In genomic region chr19:41716233-41717218, GRCm38 (mm10) we compare ENCODE assay signal across 10 mouse cellular contexts. TPM values are rescaled to one million over a fixed set of nuclear protein-coding genes. Genes with fewer than 3 reads are reported as not detected.
DNase-seq lines count a peak whose midpoint lies in the region; ATAC-seq and TF ChIP-seq lines count a peak whose summit lies in the region.
"Had no signal": no experiment of that assay in that cellular context is flagged by ENCODE, and none has a peak within 500 bp of the region (broad histone marks: within the 10 kb centered on the region; RNA-seq: fewer than 3 reads in every experiment).

No protein-coding gene starts in this region.

- no peaks in the 10 kb centered on the region for H3K36me3 ChIP-seq in kidney, embryonic 16.5 days (ENCODE audit: insufficient read depth, low read length)
- H3K36me3 ChIP-seq in forebrain, embryonic 15.5 days: no peaks in the 10 kb centered on the region
- H3K36me3 ChIP-seq in midbrain, postnatal 0 days (ENCODE audit: insufficient read depth, low read length): 0 out of 2 replicates have a peak, but pooled peaks cover 3% of the 10 kb centered on the region
- H3K36me3 ChIP-seq: limb, embryonic 15.5 days had no signal

- intact Hi-C loops in left cerebral cortex, postnatal 36 days (cut with DNase I): no loop called here

- peak overlapping the region; percentile 23; the same call in 1 of the 2 replicates for H3K27ac ChIP-seq in kidney, embryonic 16.5 days (ENCODE audit: low read length)
- no peak overlapping the region for H3K27ac ChIP-seq in forebrain, embryonic 15.5 days (replicated peaks)
- H3K27ac ChIP-seq in midbrain, postnatal 0 days (ENCODE audit: low read depth, low read length): no peak overlapping the region
- H3K27ac ChIP-seq: limb, embryonic 15.5 days had no signal

- no peaks in the 10 kb centered on the region for H3K27me3 ChIP-seq in kidney, embryonic 16.5 days (ENCODE audit: insufficient read depth, low read length)
- H3K27me3 ChIP-seq in forebrain, embryonic 15.5 days: no peaks in the 10 kb centered on the region; the same call in 1 of the 2 replicates
- no peaks in the 10 kb centered on the region for H3K27me3 ChIP-seq in midbrain, postnatal 0 days (ENCODE audit: insufficient read depth, low read length)

- no peak for DNase-seq in kidney, postnatal 25 days
- peak; percentile 96 for DNase-seq in embryo, embryonic 10 days (ENCODE audit: low spot score)
- peak; percentile 46 for DNase-seq in midbrain, postnatal 0 days (ENCODE audit: low spot score)
- DNase-seq in frontal cortex, adult 2 months (ENCODE audit: extremely low spot score in 1 of 2, low spot score in 1 of 2): no peak
- no peak for DNase-seq in left cerebral cortex, postnatal 36 days (ENCODE audit: low spot score in 2 of 2)
- DNase-seq: adrenal gland, postnatal 25 days had no signal

- H3K4me2 ChIP-seq in kidney, embryonic 16.5 days (replicated peaks; ENCODE audit: low read depth, low read length): 0 out of 2 replicates have a peak overlapping the region, but pooled peaks have one; percentile 9
- no peak overlapping the region for H3K4me2 ChIP-seq in forebrain, embryonic 15.5 days (replicated peaks)
- no peak overlapping the region for H3K4me2 ChIP-seq in midbrain, postnatal 0 days (ENCODE audit: low read depth, low read length, poor library complexity, severe bottlenecking)
- H3K4me2 ChIP-seq: limb, embryonic 15.5 days had no signal

- H3K4me3 ChIP-seq in kidney, embryonic 16.5 days (ENCODE audit: low read length): no peak overlapping the region
- no peak overlapping the region for H3K4me3 ChIP-seq in forebrain, embryonic 15.5 days
- no peak overlapping the region for H3K4me3 ChIP-seq in midbrain, postnatal 0 days (ENCODE audit: low read depth, low read length)
- H3K4me3 ChIP-seq: limb, embryonic 15.5 days had no signal

- no peak overlapping the region for H3K9ac ChIP-seq in kidney, embryonic 16.5 days (replicated peaks; ENCODE audit: low read length)
- no peak overlapping the region for H3K9ac ChIP-seq in forebrain, embryonic 15.5 days (replicated peaks)
- H3K9ac ChIP-seq in midbrain, postnatal 0 days (replicated peaks; ENCODE audit: low read length, poor library complexity, severe bottlenecking): no peak overlapping the region
- H3K9ac ChIP-seq: limb, embryonic 15.5 days had no signal

- 21% methylated on average over 19 of the region's 19 CpGs for WGBS in kidney, embryonic 16.5 days
- WGBS in forebrain, embryonic 15.5 days: 30% methylated on average over 19 of the region's 19 CpGs
- WGBS in midbrain, postnatal 0 days: 36% methylated on average over 19 of the region's 19 CpGs

- TF ChIP-seq CTCF in midbrain, postnatal 0 days (IDR thresholded peaks at IDR 0.05): no peak

- H3K4me1 ChIP-seq in kidney, embryonic 16.5 days (ENCODE audit: insufficient read depth, low read length): peaks cover 22% of the 10 kb centered on the region
- H3K4me1 ChIP-seq in forebrain, embryonic 15.5 days: peaks cover 46% of the 10 kb centered on the region
- H3K4me1 ChIP-seq in midbrain, postnatal 0 days (ENCODE audit: insufficient read depth, low read length): no peaks in the 10 kb centered on the region; the same call in 1 of the 2 replicates

- peak; percentile 90 for ATAC-seq in kidney, embryonic 16.5 days (ENCODE audit: low FRiP score, low TSS enrichment)
- ATAC-seq in forebrain, embryonic 15.5 days (replicated peaks): 0 out of 2 replicates have a peak, but pooled peaks have one; percentile 33
- peak; percentile 34; the same call in 1 of the 2 replicates for ATAC-seq in midbrain, postnatal 0 days (ENCODE audit: low FRiP score)
- ATAC-seq in monocyte, adult 5-6 weeks (replicated peaks; ENCODE audit: insufficient number of reproducible peaks, low FRiP score, low TSS enrichment, poor library complexity, severe bottlenecking): no peak

- no peaks in the 10 kb centered on the region for H3K9me3 ChIP-seq in kidney, embryonic 16.5 days (ENCODE audit: low read length)
- no peaks in the 10 kb centered on the region for H3K9me3 ChIP-seq in forebrain, embryonic 15.5 days
- no peaks in the 10 kb centered on the region for H3K9me3 ChIP-seq in midbrain, postnatal 0 days (ENCODE audit: low read length)
- H3K9me3 ChIP-seq: limb, embryonic 15.5 days had no signal

RNA-seq across cellular contexts. Expression of gene Slit1, which starts 26.9 kb away (rescaled TPM):
- polyA plus RNA-seq in kidney, embryonic 16.5 days (2015; fragmentation: Nextera tagmentation; extraction: Ambion mirVana): 6.2 and 6.4 TPM in 2 replicates
- 17.5 and 21.0 TPM in 2 replicates for polyA plus RNA-seq in forebrain, embryonic 15.5 days (2015; fragmentation: Nextera tagmentation; extraction: Ambion mirVana)
- total RNA-seq in midbrain, postnatal 0 days (2014; rRNA removed): 72.3 and 74.2 TPM in 2 replicates
- polyA plus RNA-seq in midbrain, postnatal 0 days (2015; fragmentation: Nextera tagmentation; extraction: Ambion mirVana): 15.4 and 17.0 TPM in 2 replicates
- 18.7 and 28.3 TPM in 2 replicates for polyA plus RNA-seq in frontal cortex, adult 2 months (2012; rRNA removed)
- total RNA-seq in left cerebral cortex, postnatal 36 days (2021): 10 to 100 TPM; 47.8 to 59.1 TPM
- not detected in 3 replicates for total RNA-seq in monocyte, adult 5-6 weeks (2017)

Comparison
In these comparisons a context has a peak if more than half of its experiments do, and no peak if none do; other contexts are left out.
1. DNase-seq: peak in embryo, embryonic 10 days (single experiment) and midbrain, postnatal 0 days (single experiment); none in kidney, postnatal 25 days (0 of 2), frontal cortex, adult 2 months (0 of 2) and left cerebral cortex, postnatal 36 days (0 of 2).